Mouse (Mus musculus) CH12.LX (cell line): ENCODE results near the gene Creb3. TPM values are rescaled to one million over a fixed set of nuclear protein-coding genes. Genes with fewer than 3 reads are reported as not detected.

Source experiments
- DNase-seq: peaks from one replicate; pipeline ENCODE4 v3.0.0-alpha.2; 2013; ENCODE audit errors: extremely low read depth
- H3K27ac ChIP-seq: 2 replicates; pipeline ENCODE4 v1.5.1; 2012; ENCODE audit warnings: low read depth, mild to moderate bottlenecking, control low read depth, moderate library complexity; ENCODE audit not compliant: insufficient read depth
- H3K27me3 ChIP-seq: replicated peaks from 2 replicates; pipeline ENCODE3; 2012; ENCODE audit warnings: inconsistent platforms
- H3K36me3 ChIP-seq, 2 experiments: replicated peaks in 1 of 2; 2 replicates each; pipeline versions ENCODE3 to v1.6.1; 2012; ENCODE audit warnings: inconsistent platforms in 1 of 2, low read length in 1 of 2, mild to moderate bottlenecking in 1 of 2, mixed read lengths in 1 of 2, moderate library complexity in 1 of 2; ENCODE audit not compliant: control insufficient read depth in 1 of 2, insufficient read depth in 1 of 2
- H3K4me1 ChIP-seq, 2 experiments: 2 replicates each; pipeline ENCODE4 v1.6.1; 2012; ENCODE audit warnings: inconsistent platforms in 1 of 2, moderate library complexity in 1 of 2; ENCODE audit not compliant: insufficient read depth in 2 of 2, control insufficient read depth in 1 of 2
- H3K4me2 ChIP-seq: 2 replicates; pipeline ENCODE4 v1.6.1; 2012; ENCODE audit warnings: low read depth, mild to moderate bottlenecking, control low read depth; ENCODE audit not compliant: poor library complexity, insufficient read depth, severe bottlenecking
- H3K4me3 ChIP-seq, 3 experiments: fragments of 150-350 bp in 1 of 3; sonication (generic) in 1 of 3; replicated peaks in 1 of 3; 2 replicates each; pipeline versions ENCODE3 to v1.5.1; 2011 to 2012; ENCODE audit warnings: low read depth in 2 of 3, low read length in 2 of 3, mild to moderate bottlenecking in 2 of 3, moderate library complexity in 2 of 3, control low read depth in 1 of 3, improper control_type of control experiment in 1 of 3, inconsistent platforms in 1 of 3, mixed read lengths in 1 of 3; ENCODE audit not compliant: poor library complexity in 1 of 3
- H3K79me2 ChIP-seq: replicated peaks from 2 replicates; pipeline ENCODE4 v1.6.1; 2012; ENCODE audit warnings: mild to moderate bottlenecking, moderate library complexity; ENCODE audit not compliant: control insufficient read depth, poor library complexity, insufficient read depth, severe bottlenecking; ENCODE audit errors: extremely low read depth
- H3K9ac ChIP-seq: 2 replicates; pipeline ENCODE4 v1.6.1; 2012; ENCODE audit warnings: low read depth, mild to moderate bottlenecking, control low read depth, moderate library complexity; ENCODE audit not compliant: insufficient read depth
- H3K9me3 ChIP-seq: replicated peaks from 2 replicates; pipeline ENCODE3; 2012; ENCODE audit warnings: low read length, inconsistent platforms, mixed read lengths
- CHD2 ChIP-seq: IDR thresholded peaks from 2 replicates; pipeline ENCODE4 v1.6.1; 2011; ENCODE audit warnings: low read length, improper control_type of control experiment
- CTCF ChIP-seq, 2 experiments: IDR thresholded peaks in 1 of 2; conservative IDR thresholded peaks in 1 of 2; 2 replicates each; pipeline ENCODE4 v1.5.1; 2011 to 2012; ENCODE audit warnings: low read depth in 2 of 2, low read length in 2 of 2, improper control_type of control experiment in 1 of 2, inconsistent platforms in 1 of 2, mild to moderate bottlenecking in 1 of 2, moderate library complexity in 1 of 2
- EP300 ChIP-seq: IDR thresholded peaks from 2 replicates; pipeline ENCODE4 v1.6.1; 2011; ENCODE audit warnings: low read length, improper control_type of control experiment
- ETS1 ChIP-seq: conservative IDR thresholded peaks from 2 replicates; pipeline ENCODE4 v1.6.1; 2012; ENCODE audit warnings: low read depth, mild to moderate bottlenecking, inconsistent platforms, low read length, improper control_type of control experiment, moderate library complexity
- JUN ChIP-seq: IDR thresholded peaks from 2 replicates; pipeline ENCODE4 v1.6.1; 2011; ENCODE audit warnings: low read depth, mild to moderate bottlenecking, low read length, improper control_type of control experiment, moderate library complexity; ENCODE audit not compliant: insufficient read depth
- MAFK ChIP-seq: IDR thresholded peaks from 2 replicates; pipeline ENCODE4 v1.6.1; 2011; ENCODE audit warnings: low read length, improper control_type of control experiment; ENCODE audit not compliant: insufficient replicate concordance
- MAX ChIP-seq: IDR thresholded peaks from 2 replicates; pipeline ENCODE4 v1.6.1; 2011; ENCODE audit warnings: low read length, improper control_type of control experiment
- MAZ ChIP-seq: IDR thresholded peaks from 2 replicates; pipeline ENCODE4 v1.6.1; 2012; ENCODE audit warnings: low read depth, mild to moderate bottlenecking, inconsistent platforms, low read length, improper control_type of control experiment, moderate library complexity
- MEF2A ChIP-seq: IDR thresholded peaks from 2 replicates; pipeline ENCODE4 v1.6.1; 2014; ENCODE audit warnings: low read depth, mild to moderate bottlenecking, inconsistent platforms, low read length, improper control_type of control experiment, borderline replicate concordance
- MXI1 ChIP-seq: IDR thresholded peaks from 2 replicates; pipeline ENCODE4 v1.6.1; 2011; ENCODE audit warnings: mild to moderate bottlenecking, low read depth, low read length, improper control_type of control experiment
- MYC ChIP-seq: IDR thresholded peaks from 2 replicates; pipeline ENCODE4 v1.6.1; 2011; ENCODE audit warnings: low read depth, mild to moderate bottlenecking, improper control_type of control experiment, low read length
- POLR2A ChIP-seq: IDR thresholded peaks from 2 replicates; pipeline ENCODE4 v1.6.1; 2011; ENCODE audit warnings: low read depth, mild to moderate bottlenecking, improper control_type of control experiment, low read length
- RCOR1 ChIP-seq: conservative IDR thresholded peaks from 2 replicates; pipeline ENCODE4 v1.6.1; 2012; ENCODE audit warnings: low read depth, mild to moderate bottlenecking, inconsistent platforms, low read length, improper control_type of control experiment
- SIN3A ChIP-seq: IDR thresholded peaks from 2 replicates; pipeline ENCODE4 v1.6.1; 2012; ENCODE audit warnings: low read length, improper control_type of control experiment, inconsistent platforms
- TCF12 ChIP-seq: IDR thresholded peaks from 2 replicates; pipeline ENCODE4 v1.6.1; 2014; ENCODE audit warnings: low read depth, mild to moderate bottlenecking, inconsistent platforms, low read length, improper control_type of control experiment
- UBTF ChIP-seq: IDR thresholded peaks from 2 replicates; pipeline ENCODE4 v1.6.1; 2012; ENCODE audit warnings: low read depth, mild to moderate bottlenecking, inconsistent platforms, low read length, improper control_type of control experiment, moderate library complexity
- USF1 ChIP-seq: IDR thresholded peaks from 2 replicates; pipeline ENCODE4 v1.6.1; 2014; ENCODE audit warnings: low read depth, mild to moderate bottlenecking, inconsistent platforms, low read length, improper control_type of control experiment
- USF2 ChIP-seq: conservative IDR thresholded peaks from 2 replicates; pipeline ENCODE4 v1.6.1; 2011; ENCODE audit warnings: low read depth, low read length, improper control_type of control experiment
- dilution Hi-C: fragments of 300-500 bp; cut with MboI; formaldehyde crosslinking; loops from 2 replicates; pipeline ENCODE4 v1.14.3; 2020; ENCODE audit warnings: low sequenced_read_pairs; ENCODE audit not compliant: extremely low pct_unique_long_range_greater_than_20kb, extremely low pct_ligation_motif_present
- in situ Hi-C: fragments of 300-500 bp; cut with MboI; formaldehyde crosslinking; loops from 3 replicates; pipeline ENCODE4 v1.14.3; 2019; ENCODE audit warnings: low sequenced_read_pairs, low pct_ligation_motif_present, low pct_unique_long_range_greater_than_20kb, mixed read lengths
- polyA plus RNA-seq: library from polyadenylated mRNA; unstranded; fragments of >175 nt; gene quantifications from 2 replicates; pipeline ENCODE4 v1.2.1, GENCODE M21; 2012; ENCODE audit warnings: low read depth; ENCODE audit not compliant: insufficient read length
- total RNA-seq, 2 experiments: library from RNA; depleted of rRNA; stranded (reverse); fragments of 300-350 nt in 1 of 2; fragments of >200 nt in 1 of 2; gene quantifications; 2 replicates each; pipeline ENCODE4 v1.2.3; 2012 to 2014

Creb3 gene
- total and polyA plus RNA-seq, 3 experiments, result 26.1 to 33.1 (median 32.9) TPM

- peaks cover 89 to 99% of the 10 kb centered on the region in 2 experiments for H3K36me3 ChIP-seq
- in situ Hi-C loops, result loop anchor here (25.0 kb wide), 1 partner anchor 540 kb away; the partner anchor contains the start of genes Fancg and Vcp
- no peak for TF ChIP-seq MYC
- no peak for TF ChIP-seq USF1
- no peak for TF ChIP-seq USF2
- TF ChIP-seq ETS1, result no peak
- no peak for TF ChIP-seq CTCF (conservative IDR thresholded peaks at IDR 0.05 in 1 of 2, IDR thresholded peaks at IDR 0.05 in 1 of 2; ENCODE audit: low read depth in 2 of 2, low read length in 2 of 2)
- TF ChIP-seq POLR2A, result no peak
- TF ChIP-seq MAFK, result no peak
- no peak for TF ChIP-seq EP300
- TF ChIP-seq, all 38 proteins: peak for 0
- Histone ChIP-seq H3K4me2 (no peak overlapping the region), H3K9me3 (peaks cover 11% of the 10 kb centered on the region), H3K4me3 (no peak overlapping the region), H3K27me3 (no peaks in the 10 kb centered on the region), H3K9ac (no peak overlapping the region), H3K4me1 (peaks cover 7 to 45% of the 10 kb centered on the region in 2 experiments), H3K79me2 (peaks cover 4% of the 10 kb centered on the region; the same call in 1 of the 2 replicates), H3K27ac (no peak overlapping the region)
- dilution Hi-C loops, result no loop called here
- DNase-seq, result no peak
These were observed 9.7 kb upstream of the Creb3 start for GRCm38 (mm10) chr4:43552437-43552836.

GRCm38 (mm10) chr4:43553891-43554290 is 8.2 kb upstream of the Creb3 start:
- in situ Hi-C loops (loop anchor here (25.0 kb wide), 1 partner anchor 542 kb away; the partner anchor contains the start of genes Fancg and Vcp), dilution Hi-C loops (no loop called here)
- H3K4me1 ChIP-seq, result peaks cover 20 to 59% of the 10 kb centered on the region in 2 experiments
- peak; percentile 55 for DNase-seq
- no peaks in the 10 kb centered on the region for H3K27me3 ChIP-seq
- H3K27ac ChIP-seq, result peak overlapping the region; percentile 34
- H3K36me3 ChIP-seq, result peaks cover 75 to 90% of the 10 kb centered on the region in 2 experiments
- no peak for TF ChIP-seq RCOR1
- 0 out of 2 replicates have a peak, but pooled peaks have one; percentile 11 for TF ChIP-seq JUN
- TF ChIP-seq MAX, result no peak
- TF ChIP-seq ETS1, result peak; percentile 62
- TF ChIP-seq TCF12, result peak; percentile 46; the same call in 1 of the 2 replicates
- peak; percentile 72 for TF ChIP-seq SIN3A
- 0 out of 2 replicates have a peak, but pooled peaks have one; percentile 28 for TF ChIP-seq MXI1
- no peak overlapping the region for H3K4me3 ChIP-seq
- H3K79me2 ChIP-seq, result peaks cover 19% of the 10 kb centered on the region
- H3K4me2 ChIP-seq, result no peak overlapping the region
- H3K9me3 ChIP-seq, result peaks cover 11% of the 10 kb centered on the region
- no peak overlapping the region for H3K9ac ChIP-seq

- in situ Hi-C loops, result loop anchor here (25.0 kb wide), 1 partner anchor 544 kb away; the partner anchor contains the start of genes Fancg and Vcp
- dilution Hi-C loops, result no loop called here
- Histone ChIP-seq H3K79me2 (peaks cover 38% of the 10 kb centered on the region), H3K9ac (no peak overlapping the region), H3K4me2 (no peak overlapping the region), H3K36me3 (peaks cover 55 to 70% of the 10 kb centered on the region in 2 experiments), H3K27ac (no peak overlapping the region), H3K4me1 (peaks cover 24 to 79% of the 10 kb centered on the region in 2 experiments), H3K9me3 (peaks cover 11% of the 10 kb centered on the region), H3K4me3 (no peak overlapping the region), H3K27me3 (no peaks in the 10 kb centered on the region)
- TF ChIP-seq MAZ (no peak), MEF2A (no peak), CHD2 (no peak), TCF12 (no peak), UBTF (no peak)
- no peak for DNase-seq
These were observed 6.2 kb upstream of the Creb3 start for GRCm38 (mm10) chr4:43555926-43556325.
